Mouse (Mus musculus): ENCODE measurements around the gene Krt28. TPM values are rescaled to one million over a fixed set of nuclear protein-coding genes. Genes with fewer than 3 reads are reported as not detected.

The Krt28 gene
- polyA plus RNA-seq, 1 experiment, result not detected

- Histone ChIP-seq H3K4me1 (ENCODE audit: control insufficient read depth, insufficient read depth, low read length) (no peaks in the 10 kb centered on the region), H3K4me3 (ENCODE audit: insufficient read depth, low read length) (no peak overlapping the region), H3K27ac (ENCODE audit: insufficient read depth, low read length) (no peak overlapping the region)
- TF ChIP-seq POLR2A (IDR thresholded peaks at IDR 0.05; ENCODE audit: low read depth, low read length) (no peak), CTCF (IDR thresholded peaks at IDR 0.05; ENCODE audit: borderline replicate concordance, insufficient read depth, low read length) (no peak)
Observed at GRCm38 (mm10) chr11:99369853-99370451, 4.8 kb downstream of the Krt28 start.

GRCm38 (mm10) chr11:99369229-99369628, 5.5 kb downstream of the Krt28 start:
- TF ChIP-seq CTCF (IDR thresholded peaks at IDR 0.05; ENCODE audit: borderline replicate concordance, insufficient read depth, low read length) (0 out of 2 replicates have a peak, but pooled peaks have one; percentile 13), POLR2A (IDR thresholded peaks at IDR 0.05; ENCODE audit: low read depth, low read length) (no peak)
- H3K27ac ChIP-seq (ENCODE audit: insufficient read depth, low read length), result no peak overlapping the region
- no peak overlapping the region for H3K4me3 ChIP-seq (ENCODE audit: insufficient read depth, low read length)
- H3K4me1 ChIP-seq (ENCODE audit: control insufficient read depth, insufficient read depth, low read length), result no peaks in the 10 kb centered on the region

- Histone ChIP-seq H3K4me1 (ENCODE audit: control insufficient read depth, insufficient read depth, low read length) (no peaks in the 10 kb centered on the region), H3K27ac (ENCODE audit: insufficient read depth, low read length) (no peak overlapping the region), H3K4me3 (ENCODE audit: insufficient read depth, low read length) (no peak overlapping the region)
- no peak for TF ChIP-seq CTCF (IDR thresholded peaks at IDR 0.05; ENCODE audit: borderline replicate concordance, insufficient read depth, low read length)
- no peak for TF ChIP-seq POLR2A (IDR thresholded peaks at IDR 0.05; ENCODE audit: low read depth, low read length)
Observed at GRCm38 (mm10) chr11:99366791-99367190, 7.9 kb downstream of the Krt28 start.

- Histone ChIP-seq H3K4me3 (ENCODE audit: insufficient read depth, low read length) (no peak overlapping the region), H3K4me1 (ENCODE audit: control insufficient read depth, insufficient read depth, low read length) (no peaks in the 10 kb centered on the region)
- TF ChIP-seq CTCF (IDR thresholded peaks at IDR 0.05; ENCODE audit: borderline replicate concordance, insufficient read depth, low read length) (no peak), POLR2A (IDR thresholded peaks at IDR 0.05; ENCODE audit: low read depth, low read length) (no peak)
Observed at GRCm38 (mm10) chr11:99364412-99364811, 10.3 kb downstream of the Krt28 start.

GRCm38 (mm10) chr11:99361423-99361822, 13.3 kb downstream of the Krt28 start:
- H3K4me3 ChIP-seq (ENCODE audit: insufficient read depth, low read length), result no peak overlapping the region
- H3K4me1 ChIP-seq (ENCODE audit: control insufficient read depth, insufficient read depth, low read length), result no peaks in the 10 kb centered on the region
- TF ChIP-seq POLR2A (IDR thresholded peaks at IDR 0.05; ENCODE audit: low read depth, low read length) (no peak), CTCF (IDR thresholded peaks at IDR 0.05; ENCODE audit: borderline replicate concordance, insufficient read depth, low read length) (no peak)
- H3K27ac ChIP-seq (ENCODE audit: insufficient read depth, low read length), result no peak overlapping the region

More at GRCm38 (mm10) chr11:99364412-99364811, 10.3 kb downstream of the Krt28 start:
- no peak overlapping the region for H3K27ac ChIP-seq (ENCODE audit: insufficient read depth, low read length)

GRCm38 (mm10) chr11:99351004-99351403, 23.7 kb downstream of the Krt28 start, which contains the start of gene Krt27:
Krt27 (minus strand) TSS chr11:99351104.
- Histone ChIP-seq H3K27ac (ENCODE audit: insufficient read depth, low read length) (no peak within 1 kb of the TSS), H3K4me1 (ENCODE audit: control insufficient read depth, insufficient read depth, low read length) (no peaks in the 10 kb centered on the region), H3K4me3 (ENCODE audit: insufficient read depth, low read length) (no peak within 1 kb of the TSS)
- no peak for TF ChIP-seq POLR2A (IDR thresholded peaks at IDR 0.05; ENCODE audit: low read depth, low read length)
- TF ChIP-seq CTCF (IDR thresholded peaks at IDR 0.05; ENCODE audit: borderline replicate concordance, insufficient read depth, low read length), result no peak

- no peak for TF ChIP-seq CTCF (IDR thresholded peaks at IDR 0.05; ENCODE audit: borderline replicate concordance, insufficient read depth, low read length)
- no peak for TF ChIP-seq POLR2A (IDR thresholded peaks at IDR 0.05; ENCODE audit: low read depth, low read length)
- no peaks in the 10 kb centered on the region for H3K4me1 ChIP-seq (ENCODE audit: control insufficient read depth, insufficient read depth, low read length)
- H3K4me3 ChIP-seq (ENCODE audit: insufficient read depth, low read length), result no peak overlapping the region
- no peak overlapping the region for H3K27ac ChIP-seq (ENCODE audit: insufficient read depth, low read length)
Observed at GRCm38 (mm10) chr11:99339299-99339847, 35.3 kb downstream of the Krt28 start.

- no peak for TF ChIP-seq POLR2A (IDR thresholded peaks at IDR 0.05; ENCODE audit: low read depth, low read length)
- TF ChIP-seq CTCF (IDR thresholded peaks at IDR 0.05; ENCODE audit: borderline replicate concordance, insufficient read depth, low read length), result no peak
- Histone ChIP-seq H3K27ac (ENCODE audit: insufficient read depth, low read length) (no peak within 1 kb of the TSS), H3K4me3 (ENCODE audit: insufficient read depth, low read length) (no peak within 1 kb of the TSS), H3K4me1 (ENCODE audit: control insufficient read depth, insufficient read depth, low read length) (no peaks in the 10 kb centered on the region)
Observed at GRCm38 (mm10) chr11:99337866-99338265, 36.8 kb downstream of the Krt28 start, which contains the start of gene Krt26. Krt26 (minus strand) TSS chr11:99337966.

- no peaks in the 10 kb centered on the region for H3K4me1 ChIP-seq (ENCODE audit: control insufficient read depth, insufficient read depth, low read length)
- TF ChIP-seq POLR2A (IDR thresholded peaks at IDR 0.05; ENCODE audit: low read depth, low read length) (no peak), CTCF (IDR thresholded peaks at IDR 0.05; ENCODE audit: borderline replicate concordance, insufficient read depth, low read length) (no peak)
- H3K27ac ChIP-seq (ENCODE audit: insufficient read depth, low read length), result no peak overlapping the region
- no peak overlapping the region for H3K4me3 ChIP-seq (ENCODE audit: insufficient read depth, low read length)
Observed at GRCm38 (mm10) chr11:99333426-99333825, 41.3 kb downstream of the Krt28 start.

GRCm38 (mm10) chr11:99329655-99330054, 45.0 kb downstream of the Krt28 start:
- no peaks in the 10 kb centered on the region for H3K4me1 ChIP-seq (ENCODE audit: control insufficient read depth, insufficient read depth, low read length)
- H3K4me3 ChIP-seq (ENCODE audit: insufficient read depth, low read length), result no peak overlapping the region
- no peak for TF ChIP-seq CTCF (IDR thresholded peaks at IDR 0.05; ENCODE audit: borderline replicate concordance, insufficient read depth, low read length)
- H3K27ac ChIP-seq (ENCODE audit: insufficient read depth, low read length), result no peak overlapping the region

All from embryonic fibroblast, embryonic 13.5 days (primary cell).